Mouse (Mus musculus): ENCODE data around the gene Tuft1.

Tuft1 gene

GRCm38 (mm10) chr3:94595871-94596287 lies 62.8 kb downstream of the Tuft1 start:
- no peak for DNase-seq (ENCODE audit: low spot score)

DNA sequence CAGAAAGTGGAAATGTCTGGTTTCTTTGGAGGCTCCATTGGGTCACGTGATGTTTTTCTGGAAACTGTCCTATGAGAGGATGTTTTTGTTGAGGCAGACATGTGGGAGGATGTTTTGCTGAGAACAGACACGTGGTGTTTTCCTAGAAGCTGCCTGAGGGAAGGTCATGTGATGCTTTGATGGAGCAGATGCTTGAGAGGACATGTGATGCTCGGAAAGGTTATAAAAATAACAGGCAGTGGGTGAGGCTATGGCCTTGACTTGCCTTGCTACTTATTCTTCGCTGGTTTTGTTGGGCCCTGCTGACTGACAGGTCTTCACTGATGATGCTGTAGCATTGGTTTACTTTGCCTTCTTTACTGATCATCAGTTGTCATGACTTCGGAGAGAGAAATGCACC lies 67.6 kb downstream of the Tuft1 start:
- DNase-seq (ENCODE audit: low spot score) = no peak

DNA sequence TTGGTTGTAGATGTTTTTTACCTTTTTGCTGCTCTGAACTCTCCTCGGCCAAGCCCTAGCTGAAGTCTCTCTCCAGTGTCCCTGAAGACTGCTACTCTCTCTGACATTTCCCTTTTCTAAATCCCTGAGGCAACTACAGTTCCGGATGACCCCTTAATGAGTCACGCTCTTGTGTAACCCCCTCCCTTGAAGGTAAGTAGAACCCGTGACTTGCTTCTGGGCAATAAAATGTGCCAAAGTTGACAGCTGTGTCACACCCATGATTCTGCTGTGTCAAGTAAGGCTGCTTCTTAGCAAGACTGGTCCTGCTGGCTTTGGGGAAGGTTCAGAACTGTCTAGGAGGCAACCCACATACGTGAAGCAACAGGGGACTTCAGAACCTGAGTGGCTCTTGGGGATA lies 70.7 kb downstream of the Tuft1 start:
- peak; percentile 50 for DNase-seq (ENCODE audit: low spot score)

GRCm38 (mm10) chr3:94582944-94583343 lies 75.7 kb downstream of the Tuft1 start:
- DNase-seq (ENCODE audit: low spot score) = peak; percentile 21

GRCm38 (mm10) chr3:94582456-94582891 lies 76.2 kb downstream of the Tuft1 start, which contains the start of gene Snx27:
Gene Snx27 (minus strand): TSS chr3:94582716.
- peak; percentile 89 for DNase-seq (ENCODE audit: low spot score)

DNA sequence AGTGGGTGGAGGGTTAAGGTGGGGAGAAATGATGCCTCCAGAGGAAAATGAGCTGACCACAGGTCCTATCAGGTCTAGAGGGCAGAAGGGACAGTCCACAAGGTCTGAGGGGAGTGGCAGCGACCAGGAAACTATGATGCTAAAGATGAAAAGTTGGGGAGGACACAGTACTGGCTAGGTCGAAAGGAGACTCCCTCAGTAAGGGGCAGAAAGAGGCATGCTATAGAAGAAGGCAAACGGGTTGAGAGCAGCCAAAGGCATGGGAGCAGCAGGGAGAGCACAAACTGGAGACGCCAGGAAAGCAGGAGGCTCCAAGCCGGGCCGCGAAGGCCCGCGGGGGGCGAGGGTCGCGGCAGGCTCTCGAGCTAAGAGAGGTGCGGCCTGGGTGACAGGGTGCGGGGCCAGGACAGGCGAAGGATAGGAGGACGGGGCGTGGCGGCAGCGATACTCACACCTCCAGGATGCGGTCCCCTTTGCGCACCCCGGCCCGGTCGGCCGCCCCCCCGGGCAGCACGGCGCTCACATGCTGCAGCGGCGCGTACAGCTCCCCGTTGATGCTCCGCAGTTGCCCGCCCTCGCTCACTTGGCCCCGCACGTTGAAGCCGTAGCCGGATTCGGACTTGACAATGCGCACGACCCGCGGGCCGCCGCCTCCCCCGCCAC lies 76.7 kb downstream of the Tuft1 start:
- peak; percentile 28 for DNase-seq (ENCODE audit: low spot score)

DNA sequence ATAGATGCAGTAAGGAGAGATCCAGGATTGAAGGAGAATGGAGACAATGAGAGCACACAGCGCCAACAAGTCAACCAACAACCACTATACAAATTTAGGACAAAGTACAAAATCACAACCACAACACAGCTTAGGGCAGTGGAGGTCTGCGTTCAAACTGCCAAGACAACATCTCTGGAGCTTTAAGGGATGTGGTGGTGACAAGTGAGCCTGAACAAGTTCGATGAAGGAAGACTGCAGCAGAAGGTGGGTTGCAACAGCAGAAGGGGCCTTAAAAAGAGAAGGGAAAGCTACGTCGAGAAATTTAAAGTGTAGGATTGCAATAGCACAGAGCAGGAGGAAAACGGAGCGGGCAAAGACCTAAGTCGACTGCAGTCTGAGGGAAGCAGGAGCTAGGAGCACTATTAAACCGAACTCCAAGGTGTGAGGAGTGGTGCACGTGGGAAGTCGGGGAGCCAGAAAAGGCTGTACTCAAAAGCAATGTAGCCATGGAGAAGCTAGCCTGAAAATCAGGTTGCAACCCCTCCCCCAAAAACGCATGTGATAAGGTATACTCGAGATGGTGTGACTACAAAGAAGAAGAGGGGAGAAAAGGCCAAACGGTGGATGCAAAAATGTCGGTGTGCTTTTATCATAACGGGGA lies 77.4 kb downstream of the Tuft1 start:
- DNase-seq (ENCODE audit: low spot score) = no peak

DNA sequence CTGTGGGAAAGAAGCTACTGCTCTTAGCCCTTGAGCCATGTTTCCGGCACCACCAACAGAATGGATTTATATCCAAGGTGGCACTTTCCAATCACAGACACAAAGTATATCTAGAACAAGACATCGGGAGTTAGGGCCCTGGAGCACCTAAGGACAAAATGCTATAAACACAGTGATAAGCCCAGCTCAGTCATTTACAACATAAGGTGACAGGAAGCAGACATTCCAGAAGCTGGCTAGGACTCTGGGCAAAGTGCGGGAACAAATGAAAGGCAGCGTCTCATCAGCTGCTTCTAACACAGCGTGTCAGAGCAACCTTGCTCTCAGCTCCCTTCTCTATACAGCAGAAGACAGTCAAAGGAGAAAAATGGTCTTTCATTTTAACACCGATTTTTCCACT lies 84.2 kb downstream of the Tuft1 start:
- no peak for DNase-seq (ENCODE audit: low spot score)

- no peak for DNase-seq (ENCODE audit: low spot score)
Observed at GRCm38 (mm10) chr3:94567242-94567641, 91.4 kb downstream of the Tuft1 start.

- DNase-seq (ENCODE audit: low spot score) = peak; percentile 23
Observed at GRCm38 (mm10) chr3:94565557-94565956, 93.1 kb downstream of the Tuft1 start.

- DNase-seq (ENCODE audit: low spot score) = peak; percentile 34
Observed at GRCm38 (mm10) chr3:94565127-94565526, 93.5 kb downstream of the Tuft1 start.

- no peak for DNase-seq (ENCODE audit: low spot score)
Observed at GRCm38 (mm10) chr3:94564356-94565010, 94.2 kb downstream of the Tuft1 start.

- DNase-seq (ENCODE audit: low spot score) = no peak
Observed at GRCm38 (mm10) chr3:94563163-94563562, 95.5 kb downstream of the Tuft1 start.
